Mouse (Mus musculus) left cerebral cortex, postnatal 14 days (tissue): ENCODE measurements around the gene Eif2b5. TPM values are rescaled to one million over a fixed set of nuclear protein-coding genes. Genes with fewer than 3 reads are reported as not detected.
A peak's percentile ranks its signal among the peaks of the same experiment; 100 is the strongest.

Experiments used
- DNase-seq, 2 experiments: peaks; one replicate each; pipeline ENCODE4 v3.0.0; 2021 to 2022; ENCODE audit warnings: low spot score in 2 of 2, mixed read lengths in 1 of 2
- intact Hi-C: fragments of 180-260 bp; cut with DNase I; formaldehyde crosslinking; loops from one replicate; pipeline ENCODE4 v1.15.1; 2025
- total RNA-seq, 2 experiments: library from RNA; stranded (reverse); gene quantifications; 2 replicates each; pipeline ENCODE4 v1.2.3; 2021

Gene Eif2b5
- total RNA-seq, 2 experiments from 2014 or later: 55.0 to 57.6 TPM

GRCm38 (mm10) chr16:20529375-20529774, 30.8 kb downstream of the Eif2b5 start:
- intact Hi-C loops: no loop called here

DNA sequence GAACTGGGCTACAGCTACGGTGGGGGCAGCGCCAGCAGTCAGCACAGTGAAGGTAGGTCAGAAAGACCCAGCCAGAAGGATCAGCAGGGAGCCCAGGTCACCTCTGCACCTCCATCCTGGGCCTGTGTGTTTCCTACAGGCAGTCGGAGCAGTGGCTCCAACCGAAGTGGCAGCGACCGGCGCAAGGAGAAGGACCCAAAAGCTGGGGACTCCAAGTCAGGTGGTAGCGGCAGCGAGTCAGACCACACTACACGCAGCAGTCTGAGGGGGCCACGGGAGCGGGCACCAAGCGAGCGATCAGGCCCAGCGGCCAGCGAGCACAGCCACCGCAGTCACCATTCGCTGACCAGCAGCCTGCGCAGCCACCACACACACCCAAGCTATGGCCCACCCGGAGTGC, 32.3 kb downstream of the Eif2b5 start:
- no peak for DNase-seq
- intact Hi-C loops: no loop called here

More at GRCm38 (mm10) chr16:20529375-20529774, 30.8 kb downstream of the Eif2b5 start:
- DNase-seq: peak in 1 of 2 experiments; percentile 22

- intact Hi-C loops: no loop called here
- DNase-seq: no peak
Observed at GRCm38 (mm10) chr16:20534617-20535295, 36.1 kb downstream of the Eif2b5 start.

GRCm38 (mm10) chr16:20535296-20536080, 36.9 kb downstream of the Eif2b5 start, which contains the start of gene Ap2m1:
Gene Ap2m1 (plus strand): TSS chr16:20535478.
- intact Hi-C loops: no loop called here
- peak; percentile 95 to 99 for DNase-seq

DNA sequence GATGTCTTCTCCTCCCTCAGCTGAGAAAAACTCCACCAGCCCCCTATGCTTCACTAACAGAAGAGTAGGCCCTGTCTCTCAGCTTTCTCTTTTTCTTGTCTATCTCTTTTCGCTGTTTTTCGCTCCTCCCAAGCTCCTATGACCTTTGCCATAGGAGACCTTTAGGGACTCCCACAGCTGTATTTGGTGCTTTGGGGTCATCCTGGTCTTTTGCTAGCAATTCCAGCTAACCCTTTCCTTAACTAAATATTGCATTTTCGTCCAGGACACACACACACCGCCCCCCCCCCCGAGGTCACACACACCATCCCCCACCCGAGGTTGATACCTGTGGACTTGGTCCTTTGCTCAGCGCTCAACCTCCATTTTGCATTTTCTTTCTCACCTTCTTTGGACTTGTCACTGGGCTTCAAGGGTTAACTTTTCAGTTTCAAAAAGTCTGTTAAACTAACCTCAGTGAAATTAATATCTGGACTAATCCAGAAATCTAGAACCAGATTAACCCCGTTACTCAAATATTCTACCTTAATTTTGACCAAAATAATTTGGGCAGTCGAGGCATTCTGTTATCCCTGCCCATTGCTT, 37.6 kb downstream of the Eif2b5 start:
- intact Hi-C loops: no loop called here
- DNase-seq: no peak

DNA sequence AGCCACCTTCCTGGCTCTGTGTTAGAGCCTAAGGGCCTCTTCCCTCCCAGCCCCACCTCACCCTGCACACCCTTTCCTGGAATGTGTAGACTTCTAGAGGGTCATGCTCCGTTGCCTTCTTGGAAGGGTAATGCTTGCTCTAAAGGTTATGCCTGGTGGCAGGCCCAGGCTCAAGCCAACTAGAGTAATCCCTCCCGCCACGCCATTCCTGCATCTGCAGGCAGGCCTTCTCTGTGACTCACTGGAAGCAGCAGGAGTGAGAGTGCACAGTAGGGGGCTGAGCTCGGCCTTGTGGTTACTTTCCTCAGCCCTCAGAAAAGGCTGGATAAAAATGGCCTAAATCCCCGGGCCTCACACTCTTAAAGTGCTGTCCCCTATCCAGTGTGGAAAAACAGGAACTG, 38.5 kb downstream of the Eif2b5 start:
- intact Hi-C loops: no loop called here
- DNase-seq: peak; percentile 26 to 30

GRCm38 (mm10) chr16:20537601-20538320, 39.1 kb downstream of the Eif2b5 start:
- intact Hi-C loops: no loop called here
- no peak for DNase-seq

DNA sequence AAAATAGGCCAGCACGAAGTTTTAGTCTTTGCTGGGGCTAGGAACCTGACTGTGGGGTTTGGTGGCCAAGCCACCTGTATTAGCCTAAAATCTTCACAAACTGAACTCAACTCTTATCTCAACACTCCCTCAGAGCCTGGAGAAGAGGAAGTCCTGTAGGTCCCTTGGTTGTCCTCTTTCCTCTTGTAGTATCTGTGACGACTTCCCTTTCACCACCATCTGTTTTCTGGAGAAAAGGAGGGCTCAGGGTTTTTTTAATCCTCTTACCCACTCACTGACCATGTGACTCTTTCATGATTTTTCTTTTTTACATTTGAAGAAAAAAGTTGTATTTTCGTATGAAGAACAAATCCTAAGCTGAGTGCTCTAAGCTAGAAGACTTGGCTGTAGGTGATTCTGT, 41.0 kb downstream of the Eif2b5 start:
- no peak for DNase-seq
- intact Hi-C loops: no loop called here

GRCm38 (mm10) chr16:20540438-20540837, 41.8 kb downstream of the Eif2b5 start:
- DNase-seq: no peak
- intact Hi-C loops: no loop called here

DNA sequence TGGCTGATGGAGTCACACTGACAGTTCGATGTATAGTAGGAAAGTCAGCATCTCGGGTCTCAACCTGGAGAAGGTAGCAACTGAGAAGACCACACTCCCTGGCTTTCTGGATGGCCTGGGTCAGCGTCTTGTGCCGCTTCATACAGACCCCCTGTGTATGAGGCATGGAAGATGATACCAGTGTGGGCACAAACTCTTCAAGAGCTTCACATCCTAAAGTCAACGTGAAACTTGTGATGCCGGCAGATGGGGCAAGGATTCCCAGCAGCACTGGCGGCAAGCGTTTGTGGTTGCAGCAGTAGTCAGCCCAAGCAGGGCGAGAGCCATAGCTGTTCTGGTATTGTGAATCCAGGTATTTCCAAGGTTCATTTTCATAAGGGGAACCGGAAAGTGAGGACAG, 47.1 kb downstream of the Eif2b5 start:
- intact Hi-C loops: loop anchor here (5.0 kb wide), 1 partner anchor 38 kb away; no protein-coding TSS in a partner anchor
- DNase-seq: no peak

- intact Hi-C loops: loop anchor here (5.0 kb wide), 1 partner anchor 40 kb away; no protein-coding TSS in a partner anchor
- no peak for DNase-seq
Observed at GRCm38 (mm10) chr16:20547423-20547822, 48.8 kb downstream of the Eif2b5 start.

- DNase-seq: peak; percentile 98
- intact Hi-C loops: loop anchor here (5.0 kb wide), 1 partner anchor 41 kb away; no protein-coding TSS in a partner anchor
Observed at GRCm38 (mm10) chr16:20548096-20548948, 49.7 kb downstream of the Eif2b5 start, which contains the start of gene Abcf3. Gene Abcf3 (plus strand): TSS chr16:20548577.

- no peak for DNase-seq
- intact Hi-C loops: loop anchor here (5.0 kb wide), 1 partner anchor 42 kb away; no protein-coding TSS in a partner anchor
Observed at GRCm38 (mm10) chr16:20549161-20549560, 50.5 kb downstream of the Eif2b5 start.

GRCm38 (mm10) chr16:20551691-20552090, 53.1 kb downstream of the Eif2b5 start:
- intact Hi-C loops: no loop called here
- DNase-seq: no peak

GRCm38 (mm10) chr16:20552594-20552993, 54.0 kb downstream of the Eif2b5 start:
- intact Hi-C loops: no loop called here
- no peak for DNase-seq

GRCm38 (mm10) chr16:20555000-20555399, 56.4 kb downstream of the Eif2b5 start:
- no peak for DNase-seq
- intact Hi-C loops: no loop called here

DNA sequence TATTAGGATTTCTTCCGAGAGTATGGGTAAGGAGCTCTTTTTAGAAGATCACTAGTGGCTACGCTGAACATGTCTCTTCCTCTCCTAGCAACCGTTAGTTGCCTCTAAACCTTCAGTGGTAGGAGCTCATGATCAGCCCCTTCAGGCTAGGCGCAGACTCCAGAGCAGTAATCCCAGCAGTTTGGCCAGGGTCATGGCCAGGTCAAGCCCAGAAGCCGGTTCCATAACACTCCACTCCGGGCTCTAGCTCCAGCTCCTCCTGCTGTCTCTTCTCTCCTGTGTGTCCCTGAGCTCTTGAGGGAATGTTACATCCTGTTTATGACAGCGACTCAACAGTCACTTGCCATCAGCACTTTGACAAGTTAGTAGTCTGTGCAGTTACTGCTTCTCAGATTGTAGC, 58.8 kb downstream of the Eif2b5 start:
- intact Hi-C loops: no loop called here
- no peak for DNase-seq
